Mouse (Mus musculus): ENCODE measurements around the gene Asb7. TPM values are rescaled to one million over a fixed set of nuclear protein-coding genes. Genes with fewer than 3 reads are reported as not detected.

Asb7 gene
- polyA plus RNA-seq, 1 experiment: 9.9 TPM

GRCm38 (mm10) chr7:66650883-66651282 is 38.5 kb downstream of the Asb7 start:
- Histone ChIP-seq H3K4me3 (replicated peaks; ENCODE audit: control insufficient read depth, low read depth, low read length) (no peak overlapping the region), H3K27ac (ENCODE audit: control insufficient read depth, insufficient read depth, low read depth, low read length, poor library complexity) (no peak overlapping the region), H3K4me1 (ENCODE audit: control insufficient read depth, insufficient read depth, low read length) (no peaks in the 10 kb centered on the region; the same call in 1 of the 2 replicates)
- WGBS: 71% methylated on average over 5 of the region's 5 CpGs
- TF ChIP-seq CTCF (IDR thresholded peaks at IDR 0.05; ENCODE audit: control insufficient read depth, insufficient read depth, low read length) (no peak), POLR2A (IDR thresholded peaks at IDR 0.05; ENCODE audit: borderline replicate concordance, control insufficient read depth, low read depth, low read length) (no peak)

GRCm38 (mm10) chr7:66649181-66649580 is 40.2 kb downstream of the Asb7 start:
- Histone ChIP-seq H3K4me3 (replicated peaks; ENCODE audit: control insufficient read depth, low read depth, low read length) (no peak overlapping the region), H3K4me1 (ENCODE audit: control insufficient read depth, insufficient read depth, low read length) (no peaks in the 10 kb centered on the region; the same call in 1 of the 2 replicates), H3K27ac (ENCODE audit: control insufficient read depth, insufficient read depth, low read depth, low read length, poor library complexity) (no peak overlapping the region)
- TF ChIP-seq POLR2A (IDR thresholded peaks at IDR 0.05; ENCODE audit: borderline replicate concordance, control insufficient read depth, low read depth, low read length) (no peak), CTCF (IDR thresholded peaks at IDR 0.05; ENCODE audit: control insufficient read depth, insufficient read depth, low read length) (no peak)
- 38% methylated on average over 2 of the region's 2 CpGs for WGBS

GRCm38 (mm10) chr7:66645736-66646135 is 43.7 kb downstream of the Asb7 start:
- 90% methylated on average over 2 of the region's 2 CpGs for WGBS
- Histone ChIP-seq H3K27ac (ENCODE audit: control insufficient read depth, insufficient read depth, low read depth, low read length, poor library complexity) (no peak overlapping the region), H3K4me3 (replicated peaks; ENCODE audit: control insufficient read depth, low read depth, low read length) (no peak overlapping the region), H3K4me1 (ENCODE audit: control insufficient read depth, insufficient read depth, low read length) (no peaks in the 10 kb centered on the region)
- TF ChIP-seq CTCF (IDR thresholded peaks at IDR 0.05; ENCODE audit: control insufficient read depth, insufficient read depth, low read length) (no peak), POLR2A (IDR thresholded peaks at IDR 0.05; ENCODE audit: borderline replicate concordance, control insufficient read depth, low read depth, low read length) (no peak)

GRCm38 (mm10) chr7:66633351-66633750 is 56.0 kb downstream of the Asb7 start:
- H3K4me3 ChIP-seq (replicated peaks; ENCODE audit: control insufficient read depth, low read depth, low read length): no peak overlapping the region
- H3K4me1 ChIP-seq (ENCODE audit: control insufficient read depth, insufficient read depth, low read length): no peaks in the 10 kb centered on the region
- TF ChIP-seq POLR2A (IDR thresholded peaks at IDR 0.05; ENCODE audit: borderline replicate concordance, control insufficient read depth, low read depth, low read length): no peak
- no peak for TF ChIP-seq CTCF (IDR thresholded peaks at IDR 0.05; ENCODE audit: control insufficient read depth, insufficient read depth, low read length)
- WGBS: 66% methylated on average over 6 of the region's 6 CpGs
- no peak overlapping the region for H3K27ac ChIP-seq (ENCODE audit: control insufficient read depth, insufficient read depth, low read depth, low read length, poor library complexity)

- TF ChIP-seq POLR2A (IDR thresholded peaks at IDR 0.05; ENCODE audit: borderline replicate concordance, control insufficient read depth, low read depth, low read length) (no peak), CTCF (IDR thresholded peaks at IDR 0.05; ENCODE audit: control insufficient read depth, insufficient read depth, low read length) (no peak)
- 84% methylated on average over 15 of the region's 15 CpGs for WGBS
- no peak overlapping the region for H3K27ac ChIP-seq (ENCODE audit: control insufficient read depth, insufficient read depth, low read depth, low read length, poor library complexity)
These were observed 59.1 kb downstream of the Asb7 start for GRCm38 (mm10) chr7:66630154-66630800.

GRCm38 (mm10) chr7:66629419-66629818 is 60.0 kb downstream of the Asb7 start:
- 53% methylated on average over 4 of the region's 4 CpGs for WGBS
- Histone ChIP-seq H3K4me3 (replicated peaks; ENCODE audit: control insufficient read depth, low read depth, low read length) (no peak overlapping the region), H3K4me1 (ENCODE audit: control insufficient read depth, insufficient read depth, low read length) (no peaks in the 10 kb centered on the region), H3K27ac (ENCODE audit: control insufficient read depth, insufficient read depth, low read depth, low read length, poor library complexity) (no peak overlapping the region)
- TF ChIP-seq CTCF (IDR thresholded peaks at IDR 0.05; ENCODE audit: control insufficient read depth, insufficient read depth, low read length): no peak
- TF ChIP-seq POLR2A (IDR thresholded peaks at IDR 0.05; ENCODE audit: borderline replicate concordance, control insufficient read depth, low read depth, low read length): no peak

More at GRCm38 (mm10) chr7:66630154-66630800, 59.1 kb downstream of the Asb7 start:
- Histone ChIP-seq H3K4me3 (replicated peaks; ENCODE audit: control insufficient read depth, low read depth, low read length) (no peak overlapping the region), H3K4me1 (ENCODE audit: control insufficient read depth, insufficient read depth, low read length) (no peaks in the 10 kb centered on the region)

GRCm38 (mm10) chr7:66623436-66623835 is 66.0 kb downstream of the Asb7 start:
- H3K27ac ChIP-seq (ENCODE audit: control insufficient read depth, insufficient read depth, low read depth, low read length, poor library complexity): no peak overlapping the region
- no peak overlapping the region for H3K4me3 ChIP-seq (replicated peaks; ENCODE audit: control insufficient read depth, low read depth, low read length)
- no peaks in the 10 kb centered on the region for H3K4me1 ChIP-seq (ENCODE audit: control insufficient read depth, insufficient read depth, low read length)
- TF ChIP-seq CTCF (IDR thresholded peaks at IDR 0.05; ENCODE audit: control insufficient read depth, insufficient read depth, low read length): no peak
- 66% methylated on average over 3 of the region's 3 CpGs for WGBS

GRCm38 (mm10) chr7:66601846-66602245 is 87.5 kb downstream of the Asb7 start:
- TF ChIP-seq CTCF (IDR thresholded peaks at IDR 0.05; ENCODE audit: control insufficient read depth, insufficient read depth, low read length): no peak
- no peak for TF ChIP-seq POLR2A (IDR thresholded peaks at IDR 0.05; ENCODE audit: borderline replicate concordance, control insufficient read depth, low read depth, low read length)
- Histone ChIP-seq H3K4me1 (ENCODE audit: control insufficient read depth, insufficient read depth, low read length) (no peaks in the 10 kb centered on the region), H3K4me3 (replicated peaks; ENCODE audit: control insufficient read depth, low read depth, low read length) (no peak overlapping the region), H3K27ac (ENCODE audit: control insufficient read depth, insufficient read depth, low read depth, low read length, poor library complexity) (no peak overlapping the region)

Measured in bone marrow, adult 2 months (tissue).